Mouse (Mus musculus) heart, embryonic 13.5 days (tissue): Measurements from ENCODE around the gene Cnot4. TPM values are rescaled to one million over a fixed set of nuclear protein-coding genes. Genes with fewer than 3 reads are reported as not detected.
A peak's percentile ranks its signal among the peaks of the same experiment; 100 is the strongest.

Source experiments
- ATAC-seq: fragments of 200-750 bp; cut with Nextera tagmentation; 2 replicates; pipeline ENCODE4 v1.8.0; 2017; ENCODE audit warnings: moderate TSS enrichment; ENCODE audit not compliant: insufficient number of reproducible peaks, low FRiP score, low TSS enrichment; ENCODE audit errors: extremely low read depth
- H3K27ac ChIP-seq: fragments of 300-500 bp; sonication (generic); replicated peaks from 2 replicates; pipeline ENCODE4 v1.5.1; 2015; ENCODE audit warnings: moderate library complexity, mild to moderate bottlenecking, inconsistent platforms
- H3K27me3 ChIP-seq: fragments of 300-500 bp; sonication (generic); replicated peaks from 2 replicates; pipeline ENCODE4 v1.6.1; 2015; ENCODE audit warnings: mild to moderate bottlenecking, inconsistent platforms
- H3K36me3 ChIP-seq: fragments of 300-500 bp; sonication (generic); 2 replicates; pipeline ENCODE4 v1.6.1; 2015; ENCODE audit warnings: mild to moderate bottlenecking, inconsistent platforms
- H3K4me1 ChIP-seq: fragments of 300-500 bp; sonication (generic); 2 replicates; pipeline ENCODE4 v1.6.1; 2015; ENCODE audit warnings: inconsistent platforms
- H3K4me2 ChIP-seq: fragments of 300-500 bp; sonication (generic); 2 replicates; pipeline ENCODE4 v1.6.1; 2015; ENCODE audit warnings: inconsistent platforms, mild to moderate bottlenecking, moderate library complexity
- H3K4me3 ChIP-seq: fragments of 300-500 bp; sonication (generic); 2 replicates; pipeline ENCODE4 v1.5.1; 2015; ENCODE audit warnings: moderate library complexity, mild to moderate bottlenecking, inconsistent platforms
- H3K9ac ChIP-seq: fragments of 300-500 bp; sonication (generic); 2 replicates; pipeline ENCODE4 v1.6.1; 2015; ENCODE audit warnings: inconsistent platforms, mild to moderate bottlenecking, moderate library complexity
- H3K9me3 ChIP-seq: fragments of 300-500 bp; sonication (generic); 2 replicates; pipeline ENCODE4 v1.6.1; 2016; ENCODE audit warnings: inconsistent platforms
- WGBS: fragments of 180-500 bp; shearing (Covaris S2); methylation state at CpG from one replicate; pipeline ENCODE4 v1.1.7; 2015; ENCODE audit warnings: mixed read lengths; 5-methylcytosine and 5-hydroxymethylcytosine counted together
- polyA plus RNA-seq: library from polyadenylated mRNA; unstranded; fragments of >200 nt; fragmentation: Nextera tagmentation; extraction: Ambion mirVana; gene quantifications from 2 replicates; pipeline ENCODE4 v1.2.1, GENCODE M21; 2015

The Cnot4 gene
- polyA plus RNA-seq, 1 experiment from 2014 or later: 15.5 TPM

DNA sequence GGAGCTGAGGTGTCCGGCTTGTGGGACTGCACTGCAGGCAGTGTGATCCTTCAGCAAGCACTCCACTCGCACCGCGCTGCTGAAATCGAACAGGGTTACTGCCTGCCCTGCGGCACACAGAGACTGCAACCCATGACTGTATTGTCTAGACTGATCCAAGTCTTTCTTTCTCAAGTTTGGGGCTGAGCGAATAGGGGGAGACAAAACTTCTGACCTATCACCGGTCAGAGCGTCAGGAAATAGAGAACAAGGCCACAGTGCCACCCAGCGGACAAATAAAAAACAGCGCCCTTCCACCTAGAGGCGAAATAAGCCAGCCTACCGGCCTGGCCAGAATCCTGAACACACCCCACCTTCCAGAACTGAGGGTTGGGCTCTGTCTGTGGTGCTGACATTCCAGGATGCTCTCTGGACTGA, 138.3 kb downstream of the Cnot4 start:
- Histone ChIP-seq H3K36me3 (no peaks in the 10 kb centered on the region), H3K4me2 (peak overlapping the region; percentile 69), H3K4me1 (peaks cover 15% of the 10 kb centered on the region), H3K27ac (no peak overlapping the region), H3K9ac (peak overlapping the region; percentile 48), H3K27me3 (peaks cover 51% of the 10 kb centered on the region), H3K9me3 (no peaks in the 10 kb centered on the region), H3K4me3 (peak overlapping the region; percentile 41)
- WGBS: 8% methylated on average over 13 of the region's 13 CpGs
- ATAC-seq: peak; percentile 16; the same call in 1 of the 2 replicates

DNA sequence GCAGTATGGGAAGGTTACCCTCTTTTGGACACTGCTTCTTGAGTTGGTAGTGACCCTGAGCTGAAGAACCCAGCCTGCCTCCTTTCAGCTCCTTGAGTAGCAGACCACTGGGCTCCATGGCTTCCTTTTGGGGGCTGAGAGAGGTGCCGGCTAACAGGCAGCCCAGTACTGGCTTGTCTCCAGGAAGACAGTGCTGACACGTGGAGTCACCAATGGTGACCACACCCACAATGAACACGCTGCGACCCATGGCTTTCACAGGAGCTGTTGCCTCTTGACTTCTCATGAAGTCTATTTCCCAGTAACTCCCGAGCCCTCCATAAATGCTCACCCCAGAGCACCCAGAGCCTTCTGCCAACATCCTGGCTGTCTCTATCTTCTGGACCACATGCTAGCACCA, 138.8 kb downstream of the Cnot4 start:
- Histone ChIP-seq H3K9ac (no peak overlapping the region), H3K4me3 (peak overlapping the region; percentile 41), H3K27ac (no peak overlapping the region), H3K9me3 (no peaks in the 10 kb centered on the region), H3K36me3 (no peaks in the 10 kb centered on the region), H3K4me2 (peak overlapping the region; percentile 69), H3K27me3 (peaks cover 51% of the 10 kb centered on the region), H3K4me1 (peaks cover 15% of the 10 kb centered on the region)
- ATAC-seq: no peak
- 30% methylated on average over 5 of the region's 5 CpGs for WGBS

DNA sequence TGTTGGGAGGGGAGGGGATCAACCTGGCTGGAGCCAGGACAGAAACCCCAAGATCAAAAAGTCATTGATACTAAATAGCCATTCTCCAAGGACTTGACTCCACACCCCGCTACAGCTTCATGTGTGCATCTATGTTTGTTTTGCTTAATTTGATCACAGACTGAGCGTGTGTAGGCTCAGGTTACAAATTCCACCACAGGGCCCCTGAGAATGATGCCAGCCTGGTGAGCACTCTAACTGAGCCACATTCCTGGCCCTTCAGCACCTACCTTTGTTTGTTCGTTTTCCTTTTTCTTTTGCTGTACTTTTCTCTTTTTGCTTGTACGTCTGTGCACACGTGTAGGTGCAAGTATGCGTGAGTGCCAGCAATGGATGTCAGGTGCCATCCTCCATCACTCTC, 144.3 kb downstream of the Cnot4 start:
- Histone ChIP-seq H3K27ac (no peak overlapping the region), H3K36me3 (no peaks in the 10 kb centered on the region), H3K9ac (no peak overlapping the region), H3K4me3 (no peak overlapping the region), H3K27me3 (peaks cover 32% of the 10 kb centered on the region), H3K9me3 (no peaks in the 10 kb centered on the region), H3K4me2 (no peak overlapping the region), H3K4me1 (peaks cover 18% of the 10 kb centered on the region)
- ATAC-seq: no peak
- WGBS: 69% methylated on average over 6 of the region's 6 CpGs

DNA sequence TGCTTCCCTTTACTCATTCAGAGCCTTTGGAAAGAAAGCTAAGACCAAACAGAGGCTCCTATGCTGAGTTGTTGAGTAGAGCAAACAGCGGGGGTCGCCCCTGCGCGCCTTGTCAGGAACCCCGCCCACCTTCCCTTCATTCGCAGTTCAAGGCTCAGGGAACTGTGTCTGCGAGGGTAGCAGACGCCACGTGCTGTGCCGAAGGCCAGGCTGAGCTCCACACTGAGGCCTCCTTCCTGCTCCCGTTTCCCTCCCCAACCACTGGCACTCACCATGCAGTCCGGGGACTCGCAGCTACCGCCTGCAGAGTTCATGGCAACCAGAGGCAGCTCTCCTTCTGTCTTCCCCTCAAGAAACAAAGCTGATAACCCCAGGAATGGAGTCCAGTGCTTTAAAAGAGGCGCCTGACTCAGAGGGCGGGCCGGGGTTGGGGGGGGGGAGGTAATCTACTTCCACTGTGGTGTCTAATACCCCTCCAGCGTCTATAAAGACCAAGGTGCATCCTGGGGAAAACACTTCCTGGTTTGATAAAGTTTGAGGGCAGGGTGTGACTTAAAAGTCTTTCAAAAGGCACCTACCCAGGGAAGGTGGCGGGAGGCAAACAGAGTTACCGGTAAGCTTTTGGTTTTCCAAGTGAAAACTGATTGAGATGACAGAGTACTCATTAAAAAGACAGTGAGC, 145.3 kb downstream of the Cnot4 start, which contains the start of gene Slc23a4:
Gene Slc23a4, minus strand, starts transcription at position 324 of the 681 bp plus-strand sequence.
- 8% methylated on average over 20 of the region's 20 CpGs for WGBS

DNA sequence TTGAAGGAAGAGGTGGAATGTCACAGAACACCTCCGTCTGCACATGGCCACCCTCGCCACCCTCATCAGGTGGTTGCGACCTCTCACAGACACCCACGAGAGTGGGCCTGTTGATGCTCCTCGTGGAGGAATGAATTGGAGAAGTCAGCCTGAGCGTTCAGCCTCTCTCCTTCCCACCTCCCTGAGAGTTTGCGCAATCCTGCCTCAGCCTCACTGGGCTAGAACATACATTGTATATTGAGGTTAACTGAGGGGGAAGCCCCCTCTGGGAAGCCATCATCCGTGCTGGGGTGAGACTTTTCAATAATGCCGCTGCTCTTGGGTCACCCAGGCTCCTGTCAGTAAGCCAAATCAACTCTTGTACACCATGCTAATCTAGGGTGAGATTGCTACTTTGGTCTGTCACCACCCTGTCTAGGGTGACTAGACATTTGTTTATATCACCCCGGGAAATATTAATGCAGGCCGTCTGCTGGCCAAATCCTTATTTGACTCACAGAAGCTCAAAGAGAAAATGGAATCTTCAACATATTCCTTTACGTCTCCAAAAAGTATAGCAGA, 146.4 kb downstream of the Cnot4 start:
- peaks cover 25% of the 10 kb centered on the region for H3K27me3 ChIP-seq
- peaks cover 18% of the 10 kb centered on the region for H3K4me1 ChIP-seq
- H3K36me3 ChIP-seq: no peaks in the 10 kb centered on the region
- no peak overlapping the region for H3K9ac ChIP-seq
- H3K4me2 ChIP-seq: no peak overlapping the region
- no peaks in the 10 kb centered on the region for H3K9me3 ChIP-seq
- ATAC-seq: no peak
- WGBS: 69% methylated on average over 12 of the region's 12 CpGs
- no peak overlapping the region for H3K4me3 ChIP-seq
- H3K27ac ChIP-seq: no peak overlapping the region

More for the DNA sequence above, 145.3 kb downstream of the Cnot4 start, which contains the start of gene Slc23a4:
- Histone ChIP-seq H3K27me3 (peaks cover 30% of the 10 kb centered on the region), H3K4me1 (peaks cover 18% of the 10 kb centered on the region), H3K9me3 (no peaks in the 10 kb centered on the region), H3K36me3 (no peaks in the 10 kb centered on the region), H3K9ac (peak within 1 kb of the TSS; percentile 8; the same call in 1 of the 2 replicates), H3K4me3 (peak within 1 kb of the TSS; percentile 2; the same call in 1 of the 2 replicates), H3K4me2 (peak within 1 kb of the TSS; percentile 55), H3K27ac (no peak within 1 kb of the TSS)
- no peak for ATAC-seq

DNA sequence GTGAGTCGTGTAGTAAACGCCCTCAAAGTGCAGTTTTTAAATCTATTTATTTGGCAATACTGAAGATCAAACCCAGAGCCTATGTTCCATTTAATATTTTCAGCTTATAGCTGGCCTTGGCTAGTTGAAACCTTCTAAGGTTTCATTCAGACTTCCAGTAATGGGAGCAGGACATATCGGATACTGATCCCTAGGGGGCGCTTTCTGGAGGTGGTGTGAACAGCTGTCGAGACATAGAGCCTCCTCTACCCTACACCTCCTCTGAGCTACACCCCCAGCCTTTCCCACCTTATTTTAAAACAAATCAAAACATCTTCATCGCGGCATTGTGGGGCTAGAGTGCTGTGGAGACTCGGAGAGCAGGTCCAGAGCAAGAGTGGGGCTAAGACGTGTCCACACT, 152.9 kb downstream of the Cnot4 start:
- H3K4me3 ChIP-seq: no peak overlapping the region
- H3K9me3 ChIP-seq: no peaks in the 10 kb centered on the region
- ATAC-seq: no peak
- no peak overlapping the region for H3K4me2 ChIP-seq
- no peak overlapping the region for H3K9ac ChIP-seq
- H3K36me3 ChIP-seq: no peaks in the 10 kb centered on the region
- H3K27ac ChIP-seq: no peak overlapping the region
- 0 out of 2 replicates have a peak, but pooled peaks cover 4% of the 10 kb centered on the region for H3K4me1 ChIP-seq
- H3K27me3 ChIP-seq: no peaks in the 10 kb centered on the region
- WGBS: 58% methylated on average over 9 of the region's 9 CpGs

DNA sequence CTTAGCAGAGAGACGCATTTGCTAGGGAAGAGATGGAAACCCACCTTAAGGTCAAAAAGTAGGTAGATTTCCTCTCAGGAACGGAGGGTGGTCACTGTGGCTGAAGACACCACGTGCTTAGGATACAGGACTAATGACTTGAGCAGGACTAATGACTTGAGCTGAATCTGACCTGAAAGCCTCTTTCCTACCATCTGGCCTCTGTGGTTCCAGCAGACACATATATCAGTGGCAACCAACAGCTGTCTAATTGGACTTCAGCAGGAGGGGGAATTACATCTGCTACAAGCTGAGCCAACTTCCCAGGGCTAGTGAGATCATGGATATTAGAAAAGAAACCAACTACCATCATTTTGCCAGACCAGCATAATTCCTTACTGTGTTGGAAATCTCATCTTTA, 154.2 kb downstream of the Cnot4 start:
- no peak for ATAC-seq
- Histone ChIP-seq H3K4me3 (no peak overlapping the region), H3K4me2 (no peak overlapping the region), H3K27me3 (no peaks in the 10 kb centered on the region), H3K36me3 (no peaks in the 10 kb centered on the region), H3K9ac (no peak overlapping the region), H3K9me3 (no peaks in the 10 kb centered on the region), H3K27ac (no peak overlapping the region), H3K4me1 (0 out of 2 replicates have a peak, but pooled peaks cover 4% of the 10 kb centered on the region)
- WGBS: 84% methylated on average over 3 of the region's 3 CpGs

Other genes with a start within 250 kb of the Cnot4 start
- gene Wdr91, start 222.8 kb downstream of the Cnot4 start, polyA plus RNA-seq: 9.4 and 11.2 TPM in 2 replicates
- gene Stra8, start 213.6 kb downstream of the Cnot4 start, polyA plus RNA-seq: not detected in 2 replicates
- 0.23 and 0.27 TPM in 2 replicates for gene Slc23a4, start 145.3 kb downstream of the Cnot4 start, polyA plus RNA-seq
- gene Nup205, start 43.7 kb upstream of the Cnot4 start, polyA plus RNA-seq: 23.3 and 23.4 TPM in 2 replicates
- gene Slc13a4, start 174.4 kb upstream of the Cnot4 start, polyA plus RNA-seq: 1.3 TPM in 2 replicates
- 0.29 and 0.65 TPM in 2 replicates for gene Fam180a, start 192.4 kb upstream of the Cnot4 start, polyA plus RNA-seq